21 mouse cellular contexts compared by ENCODE assay signal in the genomic region with DNA sequence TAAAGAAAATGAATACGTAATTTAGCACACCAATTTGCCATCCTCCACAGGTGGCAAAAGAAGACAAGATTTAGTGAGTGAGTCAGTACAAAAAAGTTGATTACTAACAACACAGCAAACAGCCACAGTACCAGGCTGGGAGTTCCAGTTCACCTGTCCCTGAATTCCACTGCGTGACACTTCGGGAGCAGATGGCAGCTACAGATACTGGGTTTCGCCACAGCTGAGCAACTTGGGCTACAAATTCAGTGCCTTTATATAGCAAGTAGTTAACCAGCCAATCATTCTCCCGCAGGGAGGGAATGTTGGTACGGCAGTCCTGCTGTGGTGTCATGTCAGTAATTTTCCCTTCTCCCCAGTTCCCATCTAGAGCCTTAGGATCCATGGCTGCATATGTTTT.
A peak's percentile ranks its signal among the peaks of the same experiment; 100 is the strongest.
DNase-seq lines count a peak whose midpoint lies in the region; ATAC-seq and TF ChIP-seq lines count a peak whose summit lies in the region.
"Had no signal": no experiment of that assay in that cellular context is flagged by ENCODE, and none has a peak within 500 bp of the region (broad histone marks: within the 10 kb centered on the region; RNA-seq: fewer than 3 reads in every experiment).

No protein-coding gene starts in this region.

- H3K27ac ChIP-seq in embryonic facial prominence, embryonic 14.5 days (replicated peaks; ENCODE audit: low read depth, low read length), result no peak overlapping the region
- no peak overlapping the region for H3K27ac ChIP-seq in embryonic facial prominence, embryonic 10.5 days (replicated peaks)
- no peak overlapping the region for H3K27ac ChIP-seq in kidney, adult 2 months (ENCODE audit: insufficient read depth, low read depth, low read length)
- no peak overlapping the region for H3K27ac ChIP-seq in limb, embryonic 14.5 days (replicated peaks; ENCODE audit: low read depth, low read length)
- no peak overlapping the region for H3K27ac ChIP-seq in limb, embryonic 10.5 days
- H3K27ac ChIP-seq: forebrain, embryonic 12.5 days; heart, embryonic 15.5 days; hindbrain, embryonic 13.5 days; limb, embryonic 13.5 days; liver, embryonic 13.5 days; midbrain, embryonic 12.5 days had no signal

- WGBS in embryonic facial prominence, embryonic 14.5 days, result 82% methylated on average over 6 of the region's 6 CpGs
- 90% methylated on average over 6 of the region's 6 CpGs for WGBS in embryonic facial prominence, embryonic 10.5 days
- WGBS in kidney, adult 2 months, result 40% methylated on average over 6 of the region's 6 CpGs
- WGBS in limb, embryonic 14.5 days, result 75% methylated on average over 6 of the region's 6 CpGs
- 80% methylated on average over 6 of the region's 6 CpGs for WGBS in limb, embryonic 10.5 days

- no peaks in the 10 kb centered on the region for H3K36me3 ChIP-seq in embryonic facial prominence, embryonic 14.5 days (ENCODE audit: control insufficient read depth, insufficient read depth, low read length)
- H3K36me3 ChIP-seq in embryonic facial prominence, embryonic 10.5 days (replicated peaks), result no peaks in the 10 kb centered on the region
- no peaks in the 10 kb centered on the region for H3K36me3 ChIP-seq in kidney, adult 2 months (ENCODE audit: control insufficient read depth, insufficient read depth, low read length)
- H3K36me3 ChIP-seq in limb, embryonic 14.5 days (ENCODE audit: control insufficient read depth, insufficient read depth, low read length), result no peaks in the 10 kb centered on the region
- H3K36me3 ChIP-seq in limb, embryonic 10.5 days, result no peaks in the 10 kb centered on the region
- H3K36me3 ChIP-seq: forebrain, embryonic 12.5 days; heart, embryonic 15.5 days; hindbrain, embryonic 13.5 days; limb, embryonic 13.5 days; liver, embryonic 13.5 days; midbrain, embryonic 12.5 days had no signal

- H3K9ac ChIP-seq in embryonic facial prominence, embryonic 14.5 days (ENCODE audit: low read depth, low read length), result no peak overlapping the region
- H3K9ac ChIP-seq in limb, embryonic 14.5 days (ENCODE audit: low read depth, low read length, severe bottlenecking), result no peak overlapping the region
- H3K9ac ChIP-seq: forebrain, embryonic 12.5 days; heart, embryonic 15.5 days; hindbrain, embryonic 13.5 days; limb, embryonic 13.5 days; liver, embryonic 13.5 days; midbrain, embryonic 12.5 days had no signal

- peak; percentile 2 for DNase-seq in embryonic facial prominence, embryonic 14.5 days (ENCODE audit: low spot score)
- DNase-seq in embryonic facial prominence, embryonic 10.5 days (ENCODE audit: low spot score), result no peak
- DNase-seq in kidney, adult 11 months, result peak; percentile 3
- no peak for DNase-seq in kidney, adult 2 months
- no peak for DNase-seq in limb, embryonic 14.5 days (ENCODE audit: low spot score)
- no peak for DNase-seq in limb, embryonic 10.5 days (ENCODE audit: low spot score)
- DNase-seq: adrenal gland, adult 2 months; heart, postnatal 36 days; kidney, adult 8-10 months; layer of hippocampus, postnatal 36 days; liver, embryonic 13.5 days; lung, adult 2 months; lung, postnatal 14 days; thymus, adult 18-20 months; thymus, postnatal 36 days had no signal

- no peak for ATAC-seq in embryonic facial prominence, embryonic 14.5 days (ENCODE audit: low read depth)
- peak; percentile 19; the same call in 1 of the 2 replicates for ATAC-seq in limb, embryonic 14.5 days (ENCODE audit: low FRiP score, low read depth)
- no peak for ATAC-seq in megakaryocyte, adult 5-6 weeks (ENCODE audit: poor library complexity, severe bottlenecking)

- no peak overlapping the region for H3K4me3 ChIP-seq in embryonic facial prominence, embryonic 14.5 days (ENCODE audit: low read depth, low read length)
- no peak overlapping the region for H3K4me3 ChIP-seq in embryonic facial prominence, embryonic 10.5 days
- H3K4me3 ChIP-seq in kidney, adult 2 months (ENCODE audit: insufficient read depth, low read depth, low read length), result no peak overlapping the region
- no peak overlapping the region for H3K4me3 ChIP-seq in limb, embryonic 14.5 days (replicated peaks; ENCODE audit: low read length)
- no peak overlapping the region for H3K4me3 ChIP-seq in limb, embryonic 10.5 days
- H3K4me3 ChIP-seq: forebrain, embryonic 12.5 days; heart, embryonic 15.5 days; hindbrain, embryonic 13.5 days; limb, embryonic 13.5 days; liver, embryonic 13.5 days; midbrain, embryonic 12.5 days had no signal

- no peaks in the 10 kb centered on the region for H3K4me1 ChIP-seq in embryonic facial prominence, embryonic 14.5 days (ENCODE audit: control insufficient read depth, insufficient read depth, low read length)
- H3K4me1 ChIP-seq in embryonic facial prominence, embryonic 10.5 days, result no peaks in the 10 kb centered on the region
- H3K4me1 ChIP-seq in kidney, adult 2 months (ENCODE audit: control insufficient read depth, insufficient read depth, low read length), result no peaks in the 10 kb centered on the region
- H3K4me1 ChIP-seq in limb, embryonic 14.5 days (ENCODE audit: control insufficient read depth, insufficient read depth, low read length), result no peaks in the 10 kb centered on the region
- H3K4me1 ChIP-seq in limb, embryonic 10.5 days, result no peaks in the 10 kb centered on the region
- H3K4me1 ChIP-seq: forebrain, embryonic 12.5 days; heart, embryonic 15.5 days; hindbrain, embryonic 13.5 days; limb, embryonic 13.5 days; liver, embryonic 13.5 days; midbrain, embryonic 12.5 days had no signal

- TF ChIP-seq POLR2A in kidney, adult 2 months (IDR thresholded peaks at IDR 0.05; ENCODE audit: low read depth, low read length), result no peak
- no peak for TF ChIP-seq POLR2A in limb, embryonic 14.5 days (IDR thresholded peaks at IDR 0.05; ENCODE audit: borderline replicate concordance, extremely low read depth, insufficient read depth, insufficient read length)

- no peak for TF ChIP-seq CTCF in kidney, adult 2 months (conservative IDR thresholded peaks at IDR 0.05; ENCODE audit: insufficient read depth, insufficient read length, low read depth, low read length)

- H3K9me3 ChIP-seq in embryonic facial prominence, embryonic 14.5 days (ENCODE audit: control insufficient read depth, low read length), result no peaks in the 10 kb centered on the region
- H3K9me3 ChIP-seq in embryonic facial prominence, embryonic 10.5 days, result no peaks in the 10 kb centered on the region
- no peaks in the 10 kb centered on the region for H3K9me3 ChIP-seq in limb, embryonic 14.5 days (ENCODE audit: control insufficient read depth, low read length)
- no peaks in the 10 kb centered on the region for H3K9me3 ChIP-seq in limb, embryonic 10.5 days (replicated peaks)
- H3K9me3 ChIP-seq: forebrain, embryonic 12.5 days; heart, embryonic 15.5 days; hindbrain, embryonic 13.5 days; limb, embryonic 13.5 days; liver, embryonic 13.5 days; midbrain, embryonic 12.5 days had no signal

- H3K4me2 ChIP-seq in embryonic facial prominence, embryonic 14.5 days (ENCODE audit: low read depth, low read length), result no peak overlapping the region
- H3K4me2 ChIP-seq in limb, embryonic 14.5 days (replicated peaks; ENCODE audit: low read depth, low read length, severe bottlenecking), result no peak overlapping the region
- H3K4me2 ChIP-seq: forebrain, embryonic 12.5 days; heart, embryonic 15.5 days; hindbrain, embryonic 13.5 days; limb, embryonic 13.5 days; liver, embryonic 13.5 days; midbrain, embryonic 12.5 days had no signal

- no peaks in the 10 kb centered on the region for H3K27me3 ChIP-seq in embryonic facial prominence, embryonic 14.5 days (replicated peaks; ENCODE audit: control insufficient read depth, insufficient read depth, low read length)
- H3K27me3 ChIP-seq in embryonic facial prominence, embryonic 10.5 days (replicated peaks; ENCODE audit: low read depth, poor library complexity, severe bottlenecking), result peaks cover 22% of the 10 kb centered on the region; the same call in 1 of the 2 replicates
- H3K27me3 ChIP-seq in kidney, adult 2 months (replicated peaks; ENCODE audit: control insufficient read depth, insufficient read depth, low read length), result no peaks in the 10 kb centered on the region
- no peaks in the 10 kb centered on the region for H3K27me3 ChIP-seq in limb, embryonic 14.5 days (ENCODE audit: control insufficient read depth, insufficient read depth, low read length)
- H3K27me3 ChIP-seq in limb, embryonic 10.5 days (ENCODE audit: low read depth, poor library complexity, severe bottlenecking), result peaks cover 31% of the 10 kb centered on the region
- H3K27me3 ChIP-seq: forebrain, embryonic 12.5 days; heart, embryonic 15.5 days; hindbrain, embryonic 13.5 days; liver, embryonic 13.5 days; midbrain, embryonic 12.5 days had no signal

Comparison
In these comparisons a context has a peak if more than half of its experiments do, and no peak if none do; other contexts are left out.
1. DNase-seq: peak in embryonic facial prominence, embryonic 14.5 days (single experiment) and kidney, adult 11 months (single experiment); none in embryonic facial prominence, embryonic 10.5 days (single experiment), kidney, adult 2 months (single experiment), limb, embryonic 14.5 days (single experiment) and limb, embryonic 10.5 days (single experiment).